Mouse (Mus musculus): Measurements from ENCODE around the gene Tnrc6b. TPM values are rescaled to one million over a fixed set of nuclear protein-coding genes. Genes with fewer than 3 reads are reported as not detected.

Tnrc6b gene
- polyA plus RNA-seq, 1 experiment from 2014 or later = 32.2 TPM

DNA sequence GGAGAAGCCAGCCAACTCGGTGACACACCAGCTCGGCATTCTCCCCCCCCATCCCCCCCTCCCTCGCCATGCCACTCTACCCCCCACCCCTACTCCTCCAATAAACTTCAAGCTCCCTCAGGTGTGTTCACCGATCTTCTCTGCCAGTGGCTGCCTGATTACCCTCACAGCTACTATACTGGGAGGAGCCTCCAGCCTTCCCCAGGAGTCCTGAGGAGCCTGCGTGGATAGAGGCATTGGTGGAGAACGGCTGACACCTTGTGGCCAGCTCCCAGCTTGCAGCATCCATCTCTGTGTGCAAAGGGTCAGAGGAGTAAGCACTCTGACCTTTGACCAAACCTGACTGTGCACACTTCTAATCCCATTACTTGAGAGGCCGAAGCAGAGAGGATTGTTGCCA lies 6.8 kb upstream of the Tnrc6b start:
- ATAC-seq = peak; percentile 78
- Histone ChIP-seq H3K4me2 (peak overlapping the region; percentile 27), H3K36me3 (no peaks in the 10 kb centered on the region), H3K27ac (no peak overlapping the region), H3K9me3 (replicated peaks) (no peaks in the 10 kb centered on the region), H3K9ac (no peak overlapping the region), H3K27me3 (replicated peaks) (peaks cover 22% of the 10 kb centered on the region), H3K4me1 (peaks cover 20% of the 10 kb centered on the region), H3K4me3 (no peak overlapping the region)
- 6% methylated on average over 7 of the region's 7 CpGs for WGBS (ENCODE audit: insufficient replicate concordance)

DNA sequence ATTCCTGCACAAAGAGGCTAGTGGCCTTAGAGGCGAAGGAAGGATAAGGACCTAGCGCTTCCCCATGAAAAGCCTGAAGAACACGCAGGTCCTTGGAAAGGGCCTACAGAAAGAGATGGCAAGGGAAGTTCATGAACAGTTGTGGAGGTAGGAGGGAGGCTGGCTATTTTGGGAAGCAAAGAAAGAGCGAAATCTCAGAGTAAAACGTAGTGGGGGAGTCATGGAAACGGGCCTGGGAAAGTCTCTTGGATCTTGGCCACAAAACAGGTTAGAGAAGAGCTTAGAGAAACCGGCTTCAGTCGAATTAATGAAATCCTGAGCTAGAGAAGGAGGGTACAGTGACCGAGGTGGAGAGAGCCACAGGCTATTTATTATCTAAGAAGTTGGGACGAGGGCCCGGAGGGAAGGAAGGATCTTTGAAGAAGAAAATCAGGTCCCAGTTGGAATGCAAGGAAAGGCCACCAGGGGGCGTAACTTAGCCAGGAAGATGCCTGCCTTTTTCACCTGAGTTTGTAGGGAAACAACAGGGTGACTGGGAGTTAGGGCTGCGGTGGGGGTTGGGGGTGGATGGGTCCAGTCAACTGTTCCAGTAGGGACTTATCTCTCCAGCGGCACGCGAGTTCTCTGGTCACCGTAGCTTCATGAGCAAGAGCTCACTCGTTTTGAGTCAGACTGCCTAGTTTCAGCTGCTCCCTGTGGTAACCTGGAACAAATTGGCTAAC lies 5.1 kb upstream of the Tnrc6b start:
- peaks cover 16% of the 10 kb centered on the region for H3K27me3 ChIP-seq (replicated peaks)
- H3K36me3 ChIP-seq = no peaks in the 10 kb centered on the region
- H3K4me1 ChIP-seq = peaks cover 26% of the 10 kb centered on the region
- H3K4me2 ChIP-seq = peak overlapping the region; percentile 71
- 29% methylated on average over 18 of the region's 18 CpGs for WGBS (ENCODE audit: insufficient replicate concordance)
- peak overlapping the region; percentile 61 for H3K9ac ChIP-seq
- H3K4me3 ChIP-seq = peak overlapping the region; percentile 38
- peak overlapping the region; percentile 51 for H3K27ac ChIP-seq
- ATAC-seq = no peak
- no peaks in the 10 kb centered on the region for H3K9me3 ChIP-seq (replicated peaks)

DNA sequence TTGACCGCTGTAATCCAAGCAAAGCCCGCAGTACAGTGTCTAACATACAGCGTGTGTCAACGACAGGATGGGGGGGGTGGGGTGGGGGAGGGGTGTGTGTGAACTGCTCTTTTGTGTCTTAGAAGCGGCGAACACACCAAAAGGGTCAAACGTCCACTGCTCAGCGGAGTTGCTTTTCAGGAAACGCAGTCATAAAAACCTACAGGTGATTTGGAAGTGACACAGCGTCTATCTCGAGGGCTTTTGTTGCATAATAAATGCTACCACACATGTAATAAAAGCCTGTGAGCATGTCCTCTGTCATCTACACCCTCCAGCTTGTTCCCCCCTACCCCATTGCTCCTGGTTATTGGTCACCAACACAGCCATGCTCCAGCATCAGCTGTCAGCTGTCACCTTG lies 4.5 kb upstream of the Tnrc6b start:
- Histone ChIP-seq H3K4me3 (peak overlapping the region; percentile 38), H3K9ac (peak overlapping the region; percentile 61), H3K27me3 (replicated peaks) (peaks cover 10% of the 10 kb centered on the region), H3K4me1 (peaks cover 26% of the 10 kb centered on the region), H3K27ac (peak overlapping the region; percentile 51), H3K36me3 (no peaks in the 10 kb centered on the region), H3K9me3 (replicated peaks) (no peaks in the 10 kb centered on the region), H3K4me2 (peak overlapping the region; percentile 71)
- no peak for ATAC-seq
- WGBS (ENCODE audit: insufficient replicate concordance) = 33% methylated on average over 11 of the region's 11 CpGs

DNA sequence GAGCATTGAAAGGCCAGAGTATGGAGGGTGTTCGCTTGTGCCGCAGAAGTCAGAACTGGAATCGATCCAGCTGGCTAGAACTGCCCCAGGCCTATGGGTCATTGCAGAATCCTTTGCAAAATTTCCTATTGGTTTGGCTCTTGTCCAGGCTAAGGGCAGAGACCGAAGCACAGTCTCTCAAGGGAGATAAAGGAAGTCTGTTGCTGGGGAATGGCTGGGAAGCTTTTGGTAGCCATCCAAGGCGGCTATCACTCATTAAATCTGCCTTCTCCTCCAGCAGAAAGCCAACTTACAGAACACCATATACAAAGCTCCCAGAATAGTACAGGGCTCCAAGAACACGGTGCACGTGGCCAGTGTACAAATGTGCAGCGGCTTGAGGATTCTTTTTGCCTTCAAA lies 4.0 kb upstream of the Tnrc6b start:
- peak overlapping the region; percentile 51 for H3K27ac ChIP-seq
- 69% methylated on average over 8 of the region's 8 CpGs for WGBS (ENCODE audit: insufficient replicate concordance)
- peaks cover 5% of the 10 kb centered on the region; the same call in 1 of the 2 replicates for H3K27me3 ChIP-seq (replicated peaks)
- no peak for ATAC-seq
- H3K4me2 ChIP-seq = no peak overlapping the region; the same call in 1 of the 2 replicates
- no peaks in the 10 kb centered on the region for H3K9me3 ChIP-seq (replicated peaks)
- no peak overlapping the region for H3K9ac ChIP-seq
- no peak overlapping the region for H3K4me3 ChIP-seq
- H3K36me3 ChIP-seq = no peaks in the 10 kb centered on the region
- H3K4me1 ChIP-seq = peaks cover 31% of the 10 kb centered on the region

DNA sequence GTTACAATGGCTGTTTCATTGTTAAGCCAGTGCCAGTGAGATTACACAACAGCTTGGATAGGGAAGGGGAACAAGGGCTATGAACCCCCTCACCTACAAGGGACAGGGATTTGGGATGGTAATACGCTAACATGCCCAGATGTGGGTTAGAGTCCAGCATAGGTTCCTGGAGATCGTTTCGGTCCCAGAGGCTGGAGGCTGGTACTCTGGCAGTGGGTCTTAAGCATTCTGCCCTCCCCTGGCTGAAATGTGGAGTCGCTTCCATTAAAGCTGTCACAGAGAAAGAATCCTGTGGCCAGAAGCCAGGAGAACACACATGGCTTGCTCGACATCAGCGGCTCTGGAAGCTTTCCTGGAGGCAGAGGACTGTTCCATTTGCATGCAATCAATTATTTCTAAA lies 1.5 kb upstream of the Tnrc6b start:
- no peaks in the 10 kb centered on the region for H3K9me3 ChIP-seq (replicated peaks)
- no peaks in the 10 kb centered on the region for H3K36me3 ChIP-seq
- no peak for ATAC-seq
- H3K4me1 ChIP-seq = peaks cover 35% of the 10 kb centered on the region
- 0 out of 2 replicates have a peak overlapping the region, but pooled peaks have one; percentile 1 for H3K4me3 ChIP-seq
- no peaks in the 10 kb centered on the region; the same call in 1 of the 2 replicates for H3K27me3 ChIP-seq (replicated peaks)
- 73% methylated on average over 6 of the region's 6 CpGs for WGBS (ENCODE audit: insufficient replicate concordance)
- H3K4me2 ChIP-seq = peak overlapping the region; percentile 73
- H3K27ac ChIP-seq = no peak overlapping the region
- H3K9ac ChIP-seq = no peak overlapping the region; the same call in 1 of the 2 replicates

DNA sequence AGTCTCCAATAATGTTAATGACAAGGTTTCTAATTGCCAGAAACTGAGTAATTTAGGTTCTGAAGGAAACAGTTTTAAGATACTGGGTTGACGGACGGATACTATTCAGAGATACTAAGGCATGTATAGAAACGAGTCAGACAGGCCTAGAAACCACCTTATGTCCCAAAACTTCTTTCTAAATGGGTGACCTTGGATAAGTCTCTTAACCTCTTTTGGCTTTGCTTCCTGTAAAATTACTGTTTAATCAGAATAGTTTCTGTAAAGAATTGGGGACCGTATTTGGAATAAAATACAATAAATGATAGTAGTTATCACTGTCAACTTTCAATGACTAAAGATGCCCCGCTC lies 881 bp upstream of the Tnrc6b start:
- peak overlapping the region; percentile 82 for H3K27ac ChIP-seq

DNA sequence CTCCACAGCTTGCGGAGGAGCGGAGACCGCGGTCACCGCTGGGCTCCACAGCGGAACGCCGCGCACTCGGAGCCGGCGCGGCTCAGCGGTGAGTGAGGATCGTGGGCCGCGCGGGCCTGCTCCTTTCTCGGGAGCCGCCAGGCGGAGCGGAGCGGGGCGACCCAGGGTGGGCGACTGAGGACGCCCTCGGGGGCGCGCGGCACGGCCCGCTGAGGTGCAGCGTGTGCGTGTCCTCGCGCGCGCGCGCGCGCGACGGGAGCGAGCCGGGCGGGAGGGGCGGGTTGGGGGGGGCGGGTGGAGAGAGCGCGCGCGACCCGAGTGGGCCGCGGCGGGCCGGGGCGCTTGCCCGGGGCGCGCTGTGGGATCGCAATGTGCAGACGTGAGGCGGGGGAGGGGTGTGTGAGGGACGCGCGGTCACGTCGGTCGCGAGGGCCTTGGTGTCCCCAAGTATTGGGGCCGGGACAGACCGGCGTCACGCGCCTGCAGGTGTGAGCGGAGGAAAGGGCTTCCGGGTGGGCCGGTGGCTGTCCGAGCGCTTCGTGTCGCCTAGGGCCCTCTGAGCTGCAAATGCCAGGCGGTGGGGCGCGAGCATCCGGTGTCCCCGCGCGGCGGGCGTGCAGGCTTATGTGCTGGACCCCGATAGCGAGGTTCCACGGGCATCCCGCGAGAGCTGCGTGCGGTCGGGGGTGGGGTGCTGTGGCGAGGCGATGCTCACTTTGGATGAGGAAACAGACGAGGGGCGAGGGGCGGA lies 463 bp downstream of the Tnrc6b start:
- WGBS (ENCODE audit: insufficient replicate concordance) = under 1% methylated on average over 99 of the region's 106 CpGs
- H3K27ac ChIP-seq = peak overlapping the region; percentile 85
- H3K4me1 ChIP-seq = peaks cover 27% of the 10 kb centered on the region
- peak overlapping the region; percentile 93 for H3K9ac ChIP-seq
- peak overlapping the region; percentile 100 for H3K4me3 ChIP-seq
- ATAC-seq = peak; percentile 14
- H3K27me3 ChIP-seq (replicated peaks) = no peaks in the 10 kb centered on the region; the same call in 1 of the 2 replicates
- peak overlapping the region; percentile 91 for H3K4me2 ChIP-seq
- no peaks in the 10 kb centered on the region for H3K36me3 ChIP-seq
- no peaks in the 10 kb centered on the region for H3K9me3 ChIP-seq (replicated peaks)

More for the DNA sequence above, 881 bp upstream of the Tnrc6b start:
- Histone ChIP-seq H3K4me3 (peak overlapping the region; percentile 100), H3K9me3 (replicated peaks) (no peaks in the 10 kb centered on the region), H3K4me2 (peak overlapping the region; percentile 73), H3K36me3 (no peaks in the 10 kb centered on the region), H3K9ac (peak overlapping the region; percentile 57), H3K27me3 (replicated peaks) (no peaks in the 10 kb centered on the region; the same call in 1 of the 2 replicates), H3K4me1 (peaks cover 35% of the 10 kb centered on the region)
- 16% methylated on average over 5 of the region's 5 CpGs for WGBS (ENCODE audit: insufficient replicate concordance)
- no peak for ATAC-seq

DNA sequence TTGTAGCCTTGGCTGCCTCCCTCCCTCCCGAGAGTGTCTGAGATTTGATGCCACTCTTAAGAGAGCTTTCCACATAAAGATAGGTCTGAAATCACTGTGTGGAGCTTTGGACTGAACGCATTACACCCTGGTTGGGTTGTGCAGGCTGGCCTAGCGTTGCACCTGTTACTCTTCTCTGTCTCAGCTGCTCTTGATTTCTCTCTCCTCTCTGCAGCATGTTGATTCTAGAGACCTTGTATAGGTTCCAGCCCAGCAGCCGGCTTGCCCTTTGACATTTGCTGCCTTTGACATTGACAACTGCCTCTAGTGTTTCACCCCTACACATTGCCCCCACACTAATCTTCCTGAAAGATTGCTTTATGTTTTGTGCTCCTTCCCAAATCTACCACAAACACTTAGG lies 3.2 kb downstream of the Tnrc6b start:
- WGBS (ENCODE audit: insufficient replicate concordance) = 67% methylated on average over 4 of the region's 4 CpGs
- no peaks in the 10 kb centered on the region; the same call in 1 of the 2 replicates for H3K27me3 ChIP-seq (replicated peaks)
- H3K9ac ChIP-seq = no peak overlapping the region
- peaks cover 17% of the 10 kb centered on the region for H3K4me1 ChIP-seq
- H3K4me2 ChIP-seq = no peak overlapping the region
- no peak overlapping the region for H3K27ac ChIP-seq
- H3K4me3 ChIP-seq = no peak overlapping the region
- no peaks in the 10 kb centered on the region for H3K9me3 ChIP-seq (replicated peaks)
- no peak for ATAC-seq
- H3K36me3 ChIP-seq = no peaks in the 10 kb centered on the region

DNA sequence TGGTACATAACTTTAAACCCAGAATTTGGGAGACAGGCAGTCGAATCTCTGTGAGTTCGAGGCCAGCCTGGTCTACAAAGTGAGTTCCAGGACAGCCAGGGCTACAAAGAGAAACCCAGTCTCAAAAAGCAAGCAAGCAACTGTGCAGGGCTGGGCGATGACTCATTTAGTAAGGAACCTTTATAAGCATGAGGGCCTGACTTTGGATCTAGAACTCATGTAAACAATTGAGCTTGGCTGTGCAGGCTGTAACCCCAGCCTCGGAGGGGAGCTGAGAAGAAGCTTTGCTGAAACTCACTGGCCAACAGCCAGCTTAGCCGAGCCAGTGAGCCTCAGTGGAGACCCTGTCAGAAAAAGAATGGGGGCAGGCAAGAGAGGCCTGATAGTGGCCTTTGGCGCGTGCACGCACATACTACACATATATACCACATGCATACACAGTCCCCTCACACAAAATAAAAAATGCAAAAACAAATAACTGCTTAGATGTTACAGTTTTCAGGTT lies 5.6 kb downstream of the Tnrc6b start:
- Histone ChIP-seq H3K27me3 (replicated peaks) (no peaks in the 10 kb centered on the region; the same call in 1 of the 2 replicates), H3K9me3 (replicated peaks) (no peaks in the 10 kb centered on the region), H3K9ac (no peak overlapping the region), H3K4me1 (peaks cover 18% of the 10 kb centered on the region), H3K4me2 (no peak overlapping the region), H3K4me3 (no peak overlapping the region), H3K36me3 (no peaks in the 10 kb centered on the region), H3K27ac (no peak overlapping the region)
- WGBS (ENCODE audit: insufficient replicate concordance) = 74% methylated on average over 8 of the region's 8 CpGs
- ATAC-seq = no peak

DNA sequence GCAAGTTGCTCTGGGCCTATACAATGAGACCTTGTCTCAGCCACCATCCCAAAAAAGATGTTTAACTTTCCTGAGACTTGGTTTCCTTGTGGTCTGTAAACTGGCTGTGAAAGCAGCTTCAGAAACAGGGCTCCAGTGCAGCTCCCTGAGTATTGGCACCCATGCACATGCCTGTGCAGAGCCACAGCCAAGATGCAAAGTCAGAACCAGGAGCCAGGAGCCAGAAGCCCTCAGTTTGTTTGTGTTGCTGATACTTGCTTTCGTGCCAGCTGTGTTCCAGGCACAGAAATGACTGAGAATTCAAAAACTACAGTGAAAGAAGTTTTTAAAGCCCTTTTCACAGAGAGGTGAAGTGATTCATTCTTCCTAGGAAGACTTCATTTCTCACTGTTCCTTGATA lies 6.3 kb downstream of the Tnrc6b start:
- no peak overlapping the region for H3K27ac ChIP-seq
- peaks cover 17% of the 10 kb centered on the region for H3K4me1 ChIP-seq
- H3K4me3 ChIP-seq = no peak overlapping the region
- 57% methylated on average over 1 of the region's 1 CpGs for WGBS (ENCODE audit: insufficient replicate concordance)
- no peak overlapping the region for H3K4me2 ChIP-seq
- ATAC-seq = no peak
- H3K36me3 ChIP-seq = no peaks in the 10 kb centered on the region
- H3K9me3 ChIP-seq (replicated peaks) = no peaks in the 10 kb centered on the region
- H3K9ac ChIP-seq = no peak overlapping the region
- H3K27me3 ChIP-seq (replicated peaks) = no peaks in the 10 kb centered on the region; the same call in 1 of the 2 replicates

DNA sequence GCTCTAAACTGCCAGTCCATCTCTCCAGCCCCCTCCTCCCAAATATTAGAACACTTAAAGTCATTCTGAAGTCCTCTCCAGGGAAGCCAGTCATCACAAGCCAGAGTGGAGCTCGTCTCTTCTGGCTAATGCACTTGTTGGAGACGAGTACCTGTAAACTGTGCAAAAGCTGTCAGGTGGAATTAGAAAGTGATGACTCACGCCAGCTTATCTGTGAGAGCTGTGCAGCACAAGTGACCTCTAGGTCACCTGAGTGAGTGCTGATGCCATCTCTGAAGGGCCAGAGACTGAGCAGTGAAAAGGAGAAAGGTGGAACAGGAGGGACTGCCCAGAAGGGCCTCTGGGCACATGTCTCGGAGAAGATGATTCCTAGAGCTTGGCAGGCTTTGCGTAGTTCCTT lies 9.1 kb downstream of the Tnrc6b start:
- Histone ChIP-seq H3K36me3 (no peaks in the 10 kb centered on the region), H3K27ac (no peak overlapping the region), H3K4me2 (no peak overlapping the region), H3K4me1 (peaks cover 21% of the 10 kb centered on the region; the same call in 1 of the 2 replicates), H3K9ac (no peak overlapping the region), H3K4me3 (no peak overlapping the region), H3K9me3 (replicated peaks) (no peaks in the 10 kb centered on the region), H3K27me3 (replicated peaks) (no peaks in the 10 kb centered on the region)
- ATAC-seq = no peak
- 64% methylated on average over 5 of the region's 5 CpGs for WGBS (ENCODE audit: insufficient replicate concordance)

DNA sequence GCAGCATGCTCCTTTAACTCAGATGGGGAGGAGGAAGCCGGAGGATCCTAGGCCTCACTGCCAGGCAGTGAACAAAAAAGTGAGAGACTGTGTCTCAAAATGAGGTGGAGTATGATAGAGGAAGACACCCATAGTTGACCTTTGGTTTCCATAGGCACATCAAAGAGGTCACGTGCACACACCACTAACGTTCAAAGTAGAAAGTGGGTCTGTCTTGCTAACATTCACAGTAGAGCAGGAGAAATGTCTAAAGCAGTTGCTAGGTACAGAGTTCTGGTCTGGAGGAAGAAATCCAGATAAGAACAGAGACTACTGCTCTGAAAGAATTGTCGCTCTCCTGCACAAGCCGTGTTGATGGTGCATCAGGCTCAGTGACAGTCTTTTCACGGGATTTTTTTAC lies 10.7 kb downstream of the Tnrc6b start:
- ATAC-seq = no peak
- Histone ChIP-seq H3K36me3 (no peaks in the 10 kb centered on the region), H3K9ac (no peak overlapping the region), H3K27me3 (replicated peaks) (no peaks in the 10 kb centered on the region), H3K4me2 (no peak overlapping the region), H3K4me3 (no peak overlapping the region), H3K9me3 (replicated peaks) (no peaks in the 10 kb centered on the region), H3K27ac (no peak overlapping the region), H3K4me1 (peaks cover 21% of the 10 kb centered on the region; the same call in 1 of the 2 replicates)
- 61% methylated on average over 6 of the region's 6 CpGs for WGBS (ENCODE audit: insufficient replicate concordance)

Data from liver, embryonic 12.5 days (tissue).